Mouse (Mus musculus) intestine, postnatal 0 days (tissue): ENCODE data around the gene Iqsec1. TPM values are rescaled to one million over a fixed set of nuclear protein-coding genes. Genes with fewer than 3 reads are reported as not detected.

Experiments used
- ATAC-seq: fragments of 200-750 bp; cut with Nextera tagmentation; 2 replicates; pipeline ENCODE4 v1.8.0; 2017; ENCODE audit warnings: mild to moderate bottlenecking, moderate TSS enrichment, moderate library complexity
- H3K27ac ChIP-seq: fragments of 300-500 bp; sonication (generic); 2 replicates; pipeline ENCODE4 v1.5.1; 2014; ENCODE audit warnings: mild to moderate bottlenecking, low read depth, low read length, moderate library complexity
- H3K27me3 ChIP-seq: fragments of 300-500 bp; sonication (generic); replicated peaks from 2 replicates; pipeline ENCODE4 v1.6.1; 2014; ENCODE audit warnings: low read length, mixed read lengths; ENCODE audit not compliant: control insufficient read depth, insufficient read depth
- H3K36me3 ChIP-seq: fragments of 300-500 bp; sonication (generic); 2 replicates; pipeline ENCODE4 v1.6.1; 2014; ENCODE audit warnings: mild to moderate bottlenecking, moderate library complexity; ENCODE audit not compliant: control insufficient read depth, insufficient read depth
- H3K4me1 ChIP-seq: fragments of 300-500 bp; sonication (generic); replicated peaks from 2 replicates; pipeline ENCODE4 v1.6.1; 2014; ENCODE audit warnings: antibody characterized with exemption, low read length, mixed read lengths; ENCODE audit not compliant: control insufficient read depth, insufficient read depth
- H3K4me2 ChIP-seq: fragments of 300-500 bp; sonication (generic); replicated peaks from 2 replicates; pipeline ENCODE4 v1.6.1; 2014; ENCODE audit warnings: low read depth, mild to moderate bottlenecking, moderate library complexity
- H3K4me3 ChIP-seq: fragments of 300-500 bp; sonication (generic); 2 replicates; pipeline ENCODE4 v1.5.1; 2014; ENCODE audit warnings: low read depth, low read length
- H3K9ac ChIP-seq: fragments of 300-500 bp; sonication (generic); 2 replicates; pipeline ENCODE4 v1.6.1; 2014; ENCODE audit warnings: mild to moderate bottlenecking, low read depth, low read length
- H3K9me3 ChIP-seq: fragments of 300-500 bp; sonication (generic); 2 replicates; pipeline ENCODE4 v1.6.1; 2016; ENCODE audit warnings: mixed run types; ENCODE audit not compliant: control insufficient read depth
- CTCF ChIP-seq: sonication (generic); IDR thresholded peaks from 2 replicates; pipeline ENCODE4 v1.5.1; 2016; ENCODE audit warnings: low read depth, mild to moderate bottlenecking, control low read depth, antibody characterized with exemption, moderate library complexity
- WGBS: fragments of 180-500 bp; shearing (Covaris S2); extraction: QIAGEN DNeasy Blood & Tissue Kit; methylation state at CpG from one replicate; pipeline ENCODE4 v1.1.7; 2014; 5-methylcytosine and 5-hydroxymethylcytosine counted together
- polyA plus RNA-seq: library from polyadenylated mRNA; unstranded; fragments of >200 nt; fragmentation: Nextera tagmentation; extraction: Ambion mirVana; gene quantifications from 2 replicates; pipeline ENCODE4 v1.2.1, GENCODE M21; 2015

Gene Iqsec1
- polyA plus RNA-seq, 1 experiment from 2014 or later, result 7.0 TPM

DNA sequence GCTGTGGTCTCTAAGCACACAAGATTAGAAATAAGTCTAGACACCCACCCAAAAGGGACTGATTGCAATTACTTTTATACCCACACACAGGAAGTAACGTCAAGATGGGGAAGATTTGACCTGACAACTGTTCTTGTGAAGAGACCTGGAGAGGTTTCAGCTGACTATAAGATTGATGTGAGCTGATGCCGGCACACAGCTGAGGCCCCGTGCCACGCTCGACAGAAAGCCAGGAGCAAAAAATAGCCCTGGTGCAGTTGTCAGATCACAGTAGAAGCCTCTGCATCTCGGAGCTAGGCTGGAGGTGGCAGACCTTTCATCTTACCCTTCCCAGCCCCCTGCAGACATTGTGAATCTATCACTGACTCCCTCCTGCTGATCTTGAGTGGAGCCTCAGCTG lies 289.6 kb downstream of the Iqsec1 start:
- Histone ChIP-seq H3K27ac (no peak overlapping the region), H3K4me3 (no peak overlapping the region), H3K27me3 (no peaks in the 10 kb centered on the region), H3K4me2 (no peak overlapping the region), H3K36me3 (peaks cover 8% of the 10 kb centered on the region; the same call in 1 of the 2 replicates), H3K4me1 (peaks cover 3% of the 10 kb centered on the region; the same call in 1 of the 2 replicates), H3K9me3 (no peaks in the 10 kb centered on the region), H3K9ac (no peak overlapping the region)
- 67% methylated on average over 6 of the region's 6 CpGs for WGBS
- TF ChIP-seq CTCF, result no peak
- no peak for ATAC-seq

DNA sequence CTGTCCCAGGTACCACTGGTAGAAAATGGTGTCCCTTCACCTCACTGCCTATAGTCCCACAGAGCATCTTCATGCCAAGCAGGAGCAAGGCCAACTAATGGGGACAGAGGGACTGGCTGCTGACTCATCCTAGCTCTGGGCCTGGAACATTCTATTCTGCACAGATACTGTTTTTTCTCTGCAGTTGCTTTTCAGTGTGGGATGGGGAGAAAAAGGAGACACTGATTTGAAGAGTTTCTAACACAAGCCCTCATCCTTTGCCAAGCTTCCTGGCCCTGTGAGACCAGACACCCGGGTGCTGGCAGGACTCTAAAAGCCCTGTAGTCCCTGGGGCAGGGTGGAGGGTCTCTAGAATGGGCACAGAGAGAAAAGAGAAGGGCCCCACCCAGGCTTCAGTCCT lies 292.7 kb downstream of the Iqsec1 start:
- H3K9me3 ChIP-seq, result no peaks in the 10 kb centered on the region
- ATAC-seq, result no peak
- H3K27me3 ChIP-seq, result no peaks in the 10 kb centered on the region
- H3K4me2 ChIP-seq, result no peak overlapping the region
- H3K4me1 ChIP-seq, result peaks cover 3% of the 10 kb centered on the region; the same call in 1 of the 2 replicates
- 81% methylated on average over 1 of the region's 1 CpGs for WGBS
- H3K27ac ChIP-seq, result no peak overlapping the region
- H3K9ac ChIP-seq, result no peak overlapping the region
- peaks cover 27% of the 10 kb centered on the region for H3K36me3 ChIP-seq
- no peak for TF ChIP-seq CTCF
- H3K4me3 ChIP-seq, result no peak overlapping the region

DNA sequence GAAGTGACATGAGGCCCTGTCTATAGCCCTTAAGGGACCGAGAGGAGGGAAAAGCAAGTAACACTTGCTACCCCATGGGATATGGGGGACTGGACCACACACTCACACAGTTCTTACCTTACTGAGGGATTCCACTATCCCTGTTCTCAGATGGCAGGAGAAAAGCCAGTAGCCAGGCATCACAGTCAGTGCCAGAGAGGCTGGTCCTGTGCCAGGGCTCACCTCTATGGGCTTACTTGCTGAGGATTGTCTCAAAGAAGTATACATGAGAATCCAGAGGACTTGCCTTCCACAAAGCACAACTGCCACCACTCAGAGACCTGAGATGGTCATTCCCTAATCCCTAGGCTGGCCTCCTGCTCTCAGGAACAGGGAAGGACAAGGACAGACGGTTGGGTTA lies 296.1 kb downstream of the Iqsec1 start:
- WGBS, result 90% methylated on average over 2 of the region's 2 CpGs
- no peak overlapping the region for H3K4me3 ChIP-seq
- ATAC-seq, result no peak

DNA sequence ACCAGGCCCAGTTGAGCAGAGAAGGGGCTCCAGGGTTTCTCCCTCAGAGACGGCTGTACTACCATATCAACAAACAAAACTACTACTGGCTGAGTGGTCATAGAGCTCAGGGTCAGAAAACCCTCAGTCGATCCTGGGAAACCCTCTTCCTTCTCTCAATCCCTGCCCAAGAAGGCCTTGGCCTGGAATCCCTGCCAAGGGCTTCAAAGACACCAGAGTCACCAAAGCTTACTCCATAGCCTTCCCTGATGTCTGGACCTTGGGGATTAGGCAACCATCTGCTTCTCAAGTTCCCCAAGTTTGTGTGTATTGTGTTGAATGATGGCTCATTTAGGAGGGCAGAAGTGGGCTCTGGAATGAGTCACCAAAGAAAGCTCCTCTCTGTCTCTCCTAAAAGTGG lies 296.6 kb downstream of the Iqsec1 start:
- ATAC-seq, result no peak
- Histone ChIP-seq H3K4me3 (no peak overlapping the region), H3K4me2 (no peak overlapping the region), H3K27me3 (no peaks in the 10 kb centered on the region), H3K27ac (no peak overlapping the region), H3K9me3 (no peaks in the 10 kb centered on the region), H3K36me3 (peaks cover 54% of the 10 kb centered on the region), H3K9ac (no peak overlapping the region), H3K4me1 (no peaks in the 10 kb centered on the region)
- WGBS, result 57% methylated on average over 2 of the region's 2 CpGs
- TF ChIP-seq CTCF, result no peak

More for the DNA sequence above, 296.1 kb downstream of the Iqsec1 start:
- Histone ChIP-seq H3K9ac (no peak overlapping the region), H3K9me3 (no peaks in the 10 kb centered on the region), H3K4me2 (no peak overlapping the region), H3K4me1 (no peaks in the 10 kb centered on the region), H3K27me3 (no peaks in the 10 kb centered on the region), H3K27ac (no peak overlapping the region), H3K36me3 (peaks cover 54% of the 10 kb centered on the region)
- TF ChIP-seq CTCF, result no peak

DNA sequence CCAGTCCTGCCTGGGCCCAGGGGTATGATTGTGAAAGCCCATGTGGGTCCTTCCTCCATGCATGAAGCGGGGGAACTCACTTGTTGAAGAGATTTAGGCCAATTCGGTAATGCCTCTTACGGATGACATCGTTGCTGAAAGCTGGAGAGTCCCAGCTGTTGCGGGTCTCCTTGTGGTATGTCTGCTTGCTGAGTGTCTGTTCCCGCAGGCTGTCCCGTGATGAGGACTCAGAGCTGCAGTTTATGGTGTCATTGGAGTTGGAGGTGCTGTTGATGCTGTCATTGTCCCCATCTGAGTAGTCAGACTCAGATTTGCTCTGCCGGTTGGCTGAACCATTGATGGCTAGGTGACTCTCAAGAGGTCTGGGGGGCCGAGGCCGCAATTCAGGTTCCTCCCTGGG lies 299.0 kb downstream of the Iqsec1 start:
- no peak for ATAC-seq
- no peaks in the 10 kb centered on the region for H3K27me3 ChIP-seq
- no peaks in the 10 kb centered on the region for H3K9me3 ChIP-seq
- H3K4me1 ChIP-seq, result no peaks in the 10 kb centered on the region
- no peak overlapping the region for H3K4me2 ChIP-seq
- no peak overlapping the region for H3K27ac ChIP-seq
- WGBS, result 83% methylated on average over 10 of the region's 10 CpGs
- H3K4me3 ChIP-seq, result no peak overlapping the region
- peaks cover 52% of the 10 kb centered on the region for H3K36me3 ChIP-seq
- TF ChIP-seq CTCF, result no peak
- no peak overlapping the region for H3K9ac ChIP-seq

DNA sequence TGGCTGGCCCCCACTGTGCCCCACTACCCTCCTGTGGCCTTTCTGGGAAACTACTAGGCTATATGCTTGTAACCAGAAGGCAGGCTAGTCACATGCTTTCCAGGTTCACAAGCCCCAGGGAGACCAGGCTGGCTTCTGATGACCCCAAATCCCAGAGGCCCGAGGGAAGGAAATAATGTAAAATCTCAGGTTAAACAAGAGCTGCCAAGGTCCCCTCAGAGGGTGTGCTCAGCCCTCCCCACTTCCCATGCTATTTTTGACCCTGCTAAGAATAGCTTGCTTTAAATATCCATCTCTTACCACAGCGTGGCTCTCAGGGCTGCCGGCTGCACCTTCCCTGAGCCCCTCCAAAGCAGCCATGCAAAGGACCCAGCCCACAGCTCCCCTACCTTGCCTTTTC lies 299.7 kb downstream of the Iqsec1 start:
- H3K4me3 ChIP-seq, result no peak overlapping the region
- ATAC-seq, result no peak
- 0 out of 2 replicates have a peak, but pooled peaks cover 7% of the 10 kb centered on the region for H3K4me1 ChIP-seq
- no peak overlapping the region for H3K9ac ChIP-seq
- no peaks in the 10 kb centered on the region for H3K27me3 ChIP-seq
- 65% methylated on average over 3 of the region's 3 CpGs for WGBS
- no peak for TF ChIP-seq CTCF
- H3K36me3 ChIP-seq, result peaks cover 46% of the 10 kb centered on the region
- H3K4me2 ChIP-seq, result no peak overlapping the region
- no peaks in the 10 kb centered on the region for H3K9me3 ChIP-seq
- no peak overlapping the region for H3K27ac ChIP-seq

DNA sequence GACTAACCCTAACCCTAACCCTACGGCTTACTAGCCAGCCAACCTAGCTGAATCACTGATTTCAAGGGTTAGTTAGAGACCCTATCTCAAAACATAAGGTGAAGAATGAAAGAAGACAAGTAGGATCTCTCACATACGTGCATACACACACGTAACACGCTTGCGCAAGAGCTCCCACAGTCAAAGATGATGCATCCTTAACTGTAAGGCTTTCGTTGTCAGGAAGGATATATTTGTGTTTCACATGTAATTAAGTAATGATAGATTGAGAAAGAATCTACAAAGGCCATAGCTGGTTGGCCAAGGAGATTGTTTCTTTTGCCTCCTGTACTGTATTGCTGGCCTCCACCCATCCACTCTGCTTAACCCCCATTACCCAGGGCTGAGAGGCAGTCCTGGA lies 300.5 kb downstream of the Iqsec1 start:
- no peak overlapping the region for H3K4me2 ChIP-seq
- 93% methylated on average over 6 of the region's 6 CpGs for WGBS

More for the DNA sequence above, 300.5 kb downstream of the Iqsec1 start:
- Histone ChIP-seq H3K9ac (no peak overlapping the region), H3K27ac (no peak overlapping the region), H3K4me1 (0 out of 2 replicates have a peak, but pooled peaks cover 9% of the 10 kb centered on the region), H3K27me3 (no peaks in the 10 kb centered on the region), H3K9me3 (no peaks in the 10 kb centered on the region), H3K4me3 (no peak overlapping the region), H3K36me3 (peaks cover 44% of the 10 kb centered on the region)
- no peak for TF ChIP-seq CTCF
- no peak for ATAC-seq
